Mouse (Mus musculus) stomach, postnatal 0 days (tissue): ENCODE data around the gene Mblac2.

Experiments used
- CTCF ChIP-seq: IDR thresholded peaks from 2 replicates; pipeline ENCODE4 v1.5.1; 2016; ENCODE audit warnings: antibody characterized with exemption, low read depth, mild to moderate bottlenecking, moderate library complexity
- EP300 ChIP-seq: optimal IDR thresholded peaks from 2 replicates; pipeline ENCODE3; 2016; ENCODE audit warnings: antibody characterized with exemption

- TF ChIP-seq CTCF (no peak), EP300 (no peak)
These were observed 46.8 kb upstream of the Mblac2 start for GRCm38 (mm10) chr13:81664331-81664698.
